Mouse (Mus musculus): ENCODE measurements around the gene Dysf. TPM values are rescaled to one million over a fixed set of nuclear protein-coding genes. Genes with fewer than 3 reads are reported as not detected.

Dysf gene
- polyA plus RNA-seq, 1 experiment from 2014 or later = 1.7 TPM

DNA sequence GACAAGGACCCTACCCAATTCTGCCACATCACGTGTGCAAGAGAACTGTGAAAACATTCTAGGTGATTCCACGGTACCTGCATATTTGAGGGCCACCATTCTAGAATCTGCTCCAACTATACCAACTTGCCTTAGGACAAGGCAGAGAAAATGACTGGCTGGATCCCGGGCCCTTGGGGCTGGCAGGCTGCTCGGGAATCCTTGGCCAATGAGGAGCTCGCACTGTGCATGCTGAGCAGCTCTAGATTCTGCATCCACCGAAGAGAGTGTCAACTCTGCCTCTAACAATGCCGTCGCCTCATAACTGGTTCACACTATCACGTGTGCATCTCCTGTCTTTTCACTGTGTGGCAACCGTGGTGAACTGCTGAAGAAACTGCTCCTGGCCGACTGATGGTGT lies 128.0 kb downstream of the Dysf start:
- no peaks in the 10 kb centered on the region for H3K36me3 ChIP-seq (ENCODE audit: control insufficient read depth, insufficient read depth)
- H3K4me1 ChIP-seq (replicated peaks; ENCODE audit: control insufficient read depth, insufficient read depth, low read length) = peaks cover 10% of the 10 kb centered on the region
- no peak overlapping the region for H3K4me2 ChIP-seq (ENCODE audit: low read length)
- ATAC-seq = no peak
- no peaks in the 10 kb centered on the region for H3K27me3 ChIP-seq (replicated peaks; ENCODE audit: control insufficient read depth, insufficient read depth, low read length)
- no peaks in the 10 kb centered on the region for H3K9me3 ChIP-seq (ENCODE audit: control insufficient read depth, low read length)
- no peak overlapping the region for H3K4me3 ChIP-seq (replicated peaks; ENCODE audit: low read length)
- no peak overlapping the region for H3K27ac ChIP-seq (ENCODE audit: low read length)
- H3K9ac ChIP-seq (replicated peaks; ENCODE audit: low read depth, low read length) = no peak overlapping the region
- 83% methylated on average over 11 of the region's 11 CpGs for WGBS

DNA sequence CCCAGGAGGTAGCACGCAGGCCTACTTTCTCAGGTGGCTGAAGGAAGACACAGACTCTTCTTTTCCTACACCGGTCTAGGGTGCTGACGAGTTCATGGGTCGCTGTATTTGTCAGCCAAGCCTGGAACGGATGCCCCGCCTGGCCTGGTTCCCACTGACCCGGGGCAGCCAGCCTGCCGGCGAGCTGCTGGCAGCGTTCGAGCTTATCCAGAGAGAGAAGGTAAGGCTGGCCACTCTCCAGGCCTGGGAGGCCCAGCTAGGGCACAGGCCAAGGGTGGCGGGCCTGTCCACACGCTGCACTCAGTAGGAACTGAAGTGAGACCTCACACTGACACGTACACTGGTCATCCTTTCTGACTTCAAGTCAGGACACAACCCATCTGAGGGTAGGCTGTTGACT lies 131.5 kb downstream of the Dysf start:
- H3K27ac ChIP-seq (ENCODE audit: low read length) = no peak overlapping the region
- no peak for ATAC-seq
- no peak overlapping the region for H3K4me3 ChIP-seq (replicated peaks; ENCODE audit: low read length)
- H3K9ac ChIP-seq (replicated peaks; ENCODE audit: low read depth, low read length) = no peak overlapping the region
- H3K4me1 ChIP-seq (replicated peaks; ENCODE audit: control insufficient read depth, insufficient read depth, low read length) = peaks cover 14% of the 10 kb centered on the region
- no peak overlapping the region for H3K4me2 ChIP-seq (ENCODE audit: low read length)
- H3K36me3 ChIP-seq (ENCODE audit: control insufficient read depth, insufficient read depth) = no peaks in the 10 kb centered on the region
- no peaks in the 10 kb centered on the region for H3K27me3 ChIP-seq (replicated peaks; ENCODE audit: control insufficient read depth, insufficient read depth, low read length)
- H3K9me3 ChIP-seq (ENCODE audit: control insufficient read depth, low read length) = no peaks in the 10 kb centered on the region
- 73% methylated on average over 14 of the region's 14 CpGs for WGBS

DNA sequence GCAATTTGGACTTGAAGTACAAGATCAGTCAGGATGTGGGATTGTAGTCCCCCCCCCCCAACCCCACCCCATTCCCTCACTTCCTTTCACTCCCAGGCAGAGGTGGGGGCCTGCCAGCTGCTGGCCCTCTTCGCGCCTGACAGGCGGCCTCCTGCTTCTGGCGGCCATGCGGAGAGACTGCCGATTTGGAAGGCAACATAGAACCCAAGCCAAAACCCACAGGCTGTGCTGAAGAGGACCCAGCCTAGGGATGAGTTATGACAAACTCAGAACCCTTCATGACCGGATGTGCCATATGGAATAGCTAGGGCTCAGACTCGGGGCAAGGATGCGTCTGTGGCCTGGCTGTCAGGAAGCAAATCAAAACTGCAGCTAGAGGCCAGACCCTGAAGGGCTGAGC lies 134.1 kb downstream of the Dysf start:
- Histone ChIP-seq H3K27me3 (replicated peaks; ENCODE audit: control insufficient read depth, insufficient read depth, low read length) (no peaks in the 10 kb centered on the region), H3K27ac (ENCODE audit: low read length) (no peak overlapping the region), H3K36me3 (ENCODE audit: control insufficient read depth, insufficient read depth) (no peaks in the 10 kb centered on the region), H3K4me3 (replicated peaks; ENCODE audit: low read length) (no peak overlapping the region), H3K4me2 (ENCODE audit: low read length) (no peak overlapping the region), H3K4me1 (replicated peaks; ENCODE audit: control insufficient read depth, insufficient read depth, low read length) (peaks cover 9% of the 10 kb centered on the region), H3K9ac (replicated peaks; ENCODE audit: low read depth, low read length) (no peak overlapping the region), H3K9me3 (ENCODE audit: control insufficient read depth, low read length) (no peaks in the 10 kb centered on the region)
- 70% methylated on average over 9 of the region's 9 CpGs for WGBS
- peak; percentile 62 for ATAC-seq

DNA sequence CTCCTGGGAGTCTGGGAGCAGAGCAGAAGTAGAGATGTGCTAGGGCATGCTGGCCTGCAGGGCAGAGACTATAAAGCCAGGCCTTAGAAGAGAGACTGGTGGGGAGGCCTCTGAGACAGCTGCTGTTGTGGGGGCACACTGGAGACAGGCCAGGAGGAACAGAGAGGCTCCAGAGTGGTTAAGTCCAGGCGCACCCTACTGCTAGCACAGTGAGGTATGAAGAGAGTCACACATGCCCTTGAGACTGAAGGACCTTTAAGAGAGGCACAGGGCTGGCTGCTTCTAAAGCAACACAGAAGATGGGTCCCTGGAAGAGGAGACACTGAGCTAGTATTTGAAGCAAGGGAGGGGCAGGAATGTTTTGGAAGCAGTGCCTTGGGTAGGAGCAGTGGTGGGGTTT lies 134.9 kb downstream of the Dysf start:
- Histone ChIP-seq H3K4me2 (ENCODE audit: low read length) (no peak overlapping the region), H3K9ac (replicated peaks; ENCODE audit: low read depth, low read length) (no peak overlapping the region), H3K4me3 (replicated peaks; ENCODE audit: low read length) (no peak overlapping the region), H3K9me3 (ENCODE audit: control insufficient read depth, low read length) (no peaks in the 10 kb centered on the region), H3K27me3 (replicated peaks; ENCODE audit: control insufficient read depth, insufficient read depth, low read length) (no peaks in the 10 kb centered on the region), H3K27ac (ENCODE audit: low read length) (no peak overlapping the region), H3K36me3 (ENCODE audit: control insufficient read depth, insufficient read depth) (no peaks in the 10 kb centered on the region), H3K4me1 (replicated peaks; ENCODE audit: control insufficient read depth, insufficient read depth, low read length) (peaks cover 9% of the 10 kb centered on the region)
- no peak for ATAC-seq
- 79% methylated on average over 1 of the region's 1 CpGs for WGBS

DNA sequence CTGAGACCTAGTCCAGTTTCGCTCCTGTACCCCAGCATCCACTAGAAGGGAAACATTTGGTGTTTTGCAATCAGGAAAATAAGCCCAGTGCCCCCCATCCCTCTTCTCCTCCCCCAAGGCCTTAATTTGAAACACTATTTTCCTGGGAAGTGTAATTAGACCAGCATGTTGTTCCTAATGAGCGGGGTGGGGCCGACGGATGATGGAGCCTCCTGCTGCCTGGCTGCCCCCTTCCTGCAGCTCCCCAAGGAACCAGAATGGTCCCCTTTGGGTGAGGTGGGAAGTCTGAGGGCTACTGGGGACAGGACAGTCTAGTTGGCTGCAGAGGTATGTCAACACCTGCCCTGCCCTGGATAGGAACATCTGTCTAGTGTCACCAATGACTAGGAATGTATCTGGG lies 136.0 kb downstream of the Dysf start:
- H3K27me3 ChIP-seq (replicated peaks; ENCODE audit: control insufficient read depth, insufficient read depth, low read length) = no peaks in the 10 kb centered on the region
- no peaks in the 10 kb centered on the region for H3K36me3 ChIP-seq (ENCODE audit: control insufficient read depth, insufficient read depth)
- no peak overlapping the region for H3K9ac ChIP-seq (replicated peaks; ENCODE audit: low read depth, low read length)
- H3K9me3 ChIP-seq (ENCODE audit: control insufficient read depth, low read length) = no peaks in the 10 kb centered on the region
- H3K27ac ChIP-seq (ENCODE audit: low read length) = no peak overlapping the region
- no peak for ATAC-seq
- H3K4me1 ChIP-seq (replicated peaks; ENCODE audit: control insufficient read depth, insufficient read depth, low read length) = peaks cover 9% of the 10 kb centered on the region
- H3K4me2 ChIP-seq (ENCODE audit: low read length) = no peak overlapping the region
- H3K4me3 ChIP-seq (replicated peaks; ENCODE audit: low read length) = no peak overlapping the region
- WGBS = 67% methylated on average over 4 of the region's 4 CpGs

DNA sequence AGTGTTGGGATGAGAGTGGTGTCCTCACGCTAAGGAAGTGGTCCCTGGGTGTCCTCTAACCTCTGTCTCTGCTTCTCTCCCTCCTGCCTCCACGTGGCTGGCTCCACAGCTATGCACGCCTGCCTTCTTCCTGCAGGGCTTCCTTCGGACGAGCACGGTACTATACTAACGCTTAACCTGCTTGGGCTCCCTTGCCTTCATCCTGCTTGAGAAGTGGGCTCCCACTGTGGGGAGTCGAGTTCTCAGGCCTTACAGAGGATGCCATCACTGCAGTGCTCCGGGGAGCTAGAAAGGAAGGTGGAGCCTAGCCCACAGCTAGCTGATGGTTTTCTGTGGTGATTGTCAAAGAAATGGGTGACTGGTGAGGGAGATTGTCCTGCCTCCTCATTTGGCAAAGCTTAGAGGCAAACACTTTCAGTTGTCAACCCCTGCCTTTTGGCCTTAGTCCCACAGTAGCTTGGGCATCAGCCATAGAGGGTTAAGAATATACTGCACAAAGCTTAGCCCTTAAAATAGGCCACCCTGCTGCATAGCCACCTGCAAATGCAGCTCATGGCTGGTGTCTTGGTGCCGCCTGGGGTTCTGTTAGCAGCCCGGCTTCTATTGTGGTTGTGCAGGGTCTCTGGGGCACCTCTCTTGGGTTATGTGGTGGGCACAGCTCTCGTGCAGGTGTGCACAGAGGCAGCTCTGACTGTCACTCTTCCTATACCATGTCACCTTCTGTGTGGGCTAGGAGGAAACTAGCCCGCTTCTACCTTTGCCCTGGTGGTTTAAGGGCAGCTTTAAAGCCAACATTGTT lies 139.0 kb downstream of the Dysf start:
- no peak for ATAC-seq
- 85% methylated on average over 13 of the region's 13 CpGs for WGBS
- H3K27me3 ChIP-seq (replicated peaks; ENCODE audit: control insufficient read depth, insufficient read depth, low read length) = no peaks in the 10 kb centered on the region
- no peaks in the 10 kb centered on the region for H3K36me3 ChIP-seq (ENCODE audit: control insufficient read depth, insufficient read depth)
- no peak overlapping the region for H3K4me3 ChIP-seq (replicated peaks; ENCODE audit: low read length)
- no peak overlapping the region for H3K4me2 ChIP-seq (ENCODE audit: low read length)
- H3K27ac ChIP-seq (ENCODE audit: low read length) = no peak overlapping the region
- no peaks in the 10 kb centered on the region for H3K9me3 ChIP-seq (ENCODE audit: control insufficient read depth, low read length)
- peaks cover 8% of the 10 kb centered on the region for H3K4me1 ChIP-seq (replicated peaks; ENCODE audit: control insufficient read depth, insufficient read depth, low read length)
- H3K9ac ChIP-seq (replicated peaks; ENCODE audit: low read depth, low read length) = no peak overlapping the region

DNA sequence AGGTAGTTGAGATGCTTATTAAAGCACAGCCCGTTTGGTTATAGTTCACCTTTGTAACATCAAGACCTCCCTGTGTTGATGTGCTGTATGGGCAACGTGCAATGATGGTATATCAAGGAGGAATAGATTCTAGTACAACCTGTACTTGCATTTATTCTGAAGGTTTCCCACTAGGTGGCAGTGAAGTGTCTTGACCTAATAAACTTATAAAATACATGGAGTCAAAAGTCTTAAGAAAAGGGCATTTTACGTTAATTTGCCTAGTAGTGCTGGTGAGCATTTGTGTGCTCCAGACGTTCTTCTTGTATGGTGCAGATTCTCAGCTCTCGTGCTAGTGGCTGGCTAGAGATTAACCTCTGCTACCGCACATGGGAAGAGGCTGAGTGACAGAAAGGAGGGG lies 140.1 kb downstream of the Dysf start:
- 77% methylated on average over 6 of the region's 6 CpGs for WGBS
- no peak overlapping the region for H3K9ac ChIP-seq (replicated peaks; ENCODE audit: low read depth, low read length)
- no peaks in the 10 kb centered on the region for H3K9me3 ChIP-seq (ENCODE audit: control insufficient read depth, low read length)
- H3K4me1 ChIP-seq (replicated peaks; ENCODE audit: control insufficient read depth, insufficient read depth, low read length) = peaks cover 2% of the 10 kb centered on the region; the same call in 1 of the 2 replicates
- H3K27ac ChIP-seq (ENCODE audit: low read length) = no peak overlapping the region
- H3K36me3 ChIP-seq (ENCODE audit: control insufficient read depth, insufficient read depth) = no peaks in the 10 kb centered on the region
- H3K27me3 ChIP-seq (replicated peaks; ENCODE audit: control insufficient read depth, insufficient read depth, low read length) = no peaks in the 10 kb centered on the region
- H3K4me3 ChIP-seq (replicated peaks; ENCODE audit: low read length) = no peak overlapping the region
- no peak for ATAC-seq
- H3K4me2 ChIP-seq (ENCODE audit: low read length) = no peak overlapping the region

DNA sequence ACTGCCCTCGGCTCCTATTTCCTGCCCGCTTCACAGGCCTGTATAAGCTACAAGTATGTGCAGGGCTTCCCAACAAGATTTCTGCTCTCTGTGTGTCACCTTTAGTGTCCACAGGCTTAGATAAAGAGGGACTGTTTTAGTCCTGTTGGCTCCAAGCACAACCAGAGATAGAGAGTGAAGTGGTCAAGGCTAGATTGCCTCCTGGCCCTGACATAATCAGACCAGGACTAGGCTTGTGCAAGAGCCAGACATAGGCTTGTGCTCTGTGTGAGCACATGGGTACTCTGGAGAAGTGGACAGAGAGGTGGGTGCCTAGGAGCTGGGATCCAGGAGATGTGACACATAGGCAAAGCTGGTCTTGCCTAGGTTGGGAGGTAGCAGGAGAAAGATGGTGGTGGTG lies 146.1 kb downstream of the Dysf start:
- H3K4me3 ChIP-seq (replicated peaks; ENCODE audit: low read length) = no peak overlapping the region
- no peaks in the 10 kb centered on the region for H3K27me3 ChIP-seq (replicated peaks; ENCODE audit: control insufficient read depth, insufficient read depth, low read length)
- no peaks in the 10 kb centered on the region for H3K4me1 ChIP-seq (replicated peaks; ENCODE audit: control insufficient read depth, insufficient read depth, low read length)
- H3K27ac ChIP-seq (ENCODE audit: low read length) = no peak overlapping the region
- no peaks in the 10 kb centered on the region for H3K36me3 ChIP-seq (ENCODE audit: control insufficient read depth, insufficient read depth)
- no peak overlapping the region for H3K9ac ChIP-seq (replicated peaks; ENCODE audit: low read depth, low read length)
- ATAC-seq = no peak
- no peaks in the 10 kb centered on the region for H3K9me3 ChIP-seq (ENCODE audit: control insufficient read depth, low read length)
- no peak overlapping the region for H3K4me2 ChIP-seq (ENCODE audit: low read length)
- 94% methylated on average over 2 of the region's 2 CpGs for WGBS

DNA sequence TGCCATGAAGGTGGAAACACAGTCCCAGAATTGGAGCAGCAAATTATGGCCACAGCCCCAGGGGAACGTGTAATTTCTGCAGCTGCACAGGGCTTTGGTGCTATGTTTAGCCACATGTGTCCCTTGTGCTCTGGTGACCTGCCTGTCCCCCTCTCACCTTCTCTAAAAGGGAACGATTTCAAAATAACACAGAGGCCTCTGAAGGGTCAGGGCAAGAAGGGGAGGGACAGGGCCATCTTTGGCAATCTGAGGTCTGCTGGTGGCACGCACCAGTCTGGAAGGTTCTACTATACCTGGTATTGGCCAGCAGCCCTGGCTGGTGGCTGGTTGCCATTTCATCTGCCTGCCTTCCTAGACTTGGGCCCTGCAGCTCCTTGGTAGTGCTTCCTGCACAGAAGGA lies 147.4 kb downstream of the Dysf start:
- no peak overlapping the region for H3K9ac ChIP-seq (replicated peaks; ENCODE audit: low read depth, low read length)
- no peak overlapping the region for H3K4me3 ChIP-seq (replicated peaks; ENCODE audit: low read length)
- ATAC-seq = no peak
- H3K4me2 ChIP-seq (ENCODE audit: low read length) = no peak overlapping the region
- no peaks in the 10 kb centered on the region for H3K27me3 ChIP-seq (replicated peaks; ENCODE audit: control insufficient read depth, insufficient read depth, low read length)
- no peaks in the 10 kb centered on the region for H3K36me3 ChIP-seq (ENCODE audit: control insufficient read depth, insufficient read depth)
- 66% methylated on average over 3 of the region's 3 CpGs for WGBS
- no peaks in the 10 kb centered on the region for H3K4me1 ChIP-seq (replicated peaks; ENCODE audit: control insufficient read depth, insufficient read depth, low read length)
- H3K27ac ChIP-seq (ENCODE audit: low read length) = no peak overlapping the region
- no peaks in the 10 kb centered on the region for H3K9me3 ChIP-seq (ENCODE audit: control insufficient read depth, low read length)
